Mouse (Mus musculus): ENCODE data around the gene Mup1.
"Not testable (repeated sequence)": the region's sequence is repeated elsewhere in the genome, so short reads cannot be mapped to it uniquely, and the experiment has no call there.

The Mup1 gene

DNA sequence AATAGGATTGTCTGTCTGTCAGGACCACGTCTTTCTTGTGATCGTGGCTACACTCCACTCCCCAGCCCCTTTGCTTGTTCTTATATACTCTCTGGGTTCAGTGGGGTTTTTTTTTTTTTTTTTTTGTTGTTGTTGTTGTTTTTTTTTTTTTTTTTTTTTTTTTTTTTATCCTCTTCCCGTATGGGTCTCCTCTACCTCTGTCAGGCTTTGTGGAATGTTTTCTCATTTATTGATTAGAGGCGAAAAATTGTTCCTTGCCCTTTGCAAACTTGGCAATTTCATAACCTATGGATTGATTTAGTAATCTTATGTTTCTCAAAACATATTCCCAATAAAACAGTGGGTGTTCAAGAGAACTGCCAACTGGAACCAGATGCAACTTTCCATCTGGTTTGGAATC lies at the start of gene Mup1:
Gene Mup1 (minus strand): TSS at position 101 of the 400 bp plus-strand sequence.
- DNase-seq (ENCODE audit: low spot score in 2 of 2): not testable (repeated sequence)

Measured in left cerebral cortex, adult 9 months (tissue).